Mouse (Mus musculus): Measurements from ENCODE around the gene Tnfsf8.

The Tnfsf8 gene

DNA sequence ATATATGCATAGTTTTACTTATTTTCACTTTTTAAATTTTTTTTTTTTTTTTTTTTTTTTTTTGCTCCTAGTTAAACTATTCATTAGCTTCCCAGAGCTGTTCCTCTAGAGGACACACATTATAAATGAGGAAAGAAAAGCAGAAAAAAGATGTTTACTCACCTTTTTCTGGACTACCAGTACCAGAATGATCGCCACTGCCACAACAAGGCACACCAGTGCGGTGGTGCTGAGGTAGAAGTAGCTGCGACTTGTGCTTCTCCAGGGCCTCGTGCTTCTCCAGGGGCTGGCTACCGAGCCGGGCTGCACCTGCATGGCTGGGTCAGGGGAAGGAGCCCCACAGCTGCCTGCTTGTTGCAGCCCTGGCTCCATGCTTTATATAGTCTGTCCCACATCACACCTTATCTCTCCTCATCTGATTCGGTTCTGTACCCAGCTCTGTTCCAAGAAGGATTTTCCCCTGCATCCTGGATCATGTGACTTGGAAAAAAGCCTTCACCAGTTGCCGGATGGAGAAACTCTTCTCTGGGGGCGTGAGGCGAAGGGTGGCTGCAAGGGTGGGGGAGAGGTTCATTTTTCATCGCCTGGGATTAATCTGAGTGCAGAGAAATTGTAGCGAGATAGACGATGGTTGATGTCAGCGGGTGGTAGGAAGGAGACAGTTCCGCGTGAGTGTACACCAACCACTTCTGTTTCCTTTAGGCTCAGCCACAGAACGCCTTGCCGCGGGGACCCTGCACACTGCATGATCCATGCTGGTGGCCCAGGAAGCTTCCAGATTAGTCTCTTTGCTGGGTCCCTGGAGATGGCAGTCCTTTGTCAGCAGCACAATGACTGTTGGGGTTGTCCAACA lies at the start of gene Tnfsf8:
Tnfsf8 (minus strand) TSS at position 660 of the 853 bp plus-strand sequence.
- no peak for DNase-seq

DNA sequence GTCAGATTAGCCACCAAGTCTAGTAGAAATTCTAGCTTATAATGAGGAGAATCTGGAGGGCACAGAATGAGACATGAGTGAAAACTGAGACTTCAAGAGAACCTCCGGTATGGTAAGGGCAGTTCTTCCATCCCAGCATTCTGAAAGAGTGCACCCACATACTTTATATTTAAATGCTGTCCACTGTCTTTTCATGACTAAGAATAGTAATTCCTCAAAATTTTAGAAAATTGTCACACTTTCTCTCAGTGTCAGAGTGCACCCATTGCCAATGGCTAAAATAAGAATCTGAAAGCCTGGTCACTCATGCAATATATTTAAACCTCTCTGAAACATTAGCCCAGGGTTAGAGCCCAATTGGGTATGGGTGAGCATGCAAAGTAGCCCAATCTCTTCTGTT lies 47.4 kb upstream of the Tnfsf8 start:
- DNase-seq, result no peak

DNA sequence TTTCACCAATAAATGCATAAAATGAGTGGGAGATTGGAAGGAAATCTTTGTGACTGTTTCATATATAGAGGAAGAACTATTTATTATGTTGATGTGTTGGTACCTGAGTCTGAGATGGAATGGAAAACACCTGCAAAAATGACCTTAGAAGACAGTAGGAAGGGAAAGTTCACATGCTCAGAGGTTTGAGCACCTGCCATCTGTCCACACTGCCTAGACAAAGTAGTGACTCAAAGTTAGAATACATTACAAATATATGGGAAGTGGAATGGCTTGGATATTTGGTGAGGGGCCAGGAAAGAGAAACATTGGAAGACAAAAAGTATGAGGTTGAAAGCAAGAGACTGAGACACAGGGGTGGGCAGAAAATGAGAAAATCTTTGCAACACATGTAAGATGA lies 46.3 kb upstream of the Tnfsf8 start:
- DNase-seq, result no peak

DNA sequence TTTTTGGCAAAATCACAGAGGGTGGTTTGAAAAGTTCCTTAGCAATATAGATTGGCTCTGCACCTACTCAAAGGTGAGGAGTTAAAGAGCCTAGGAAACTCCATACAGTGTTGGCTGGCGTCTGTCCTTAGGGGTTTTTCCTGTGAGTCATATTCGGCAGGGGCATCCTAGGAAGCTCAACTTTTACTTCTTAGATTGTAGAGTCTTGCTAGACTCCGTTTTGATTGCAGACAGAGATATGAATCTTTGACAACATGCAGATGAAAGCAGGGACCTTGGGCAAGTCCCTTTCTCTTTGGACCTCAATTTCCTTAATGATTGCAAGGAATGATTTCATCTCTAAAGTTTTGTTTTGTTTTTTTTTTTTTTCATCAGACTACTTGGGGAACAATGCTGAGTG lies 44.9 kb upstream of the Tnfsf8 start:
- no peak for DNase-seq

DNA sequence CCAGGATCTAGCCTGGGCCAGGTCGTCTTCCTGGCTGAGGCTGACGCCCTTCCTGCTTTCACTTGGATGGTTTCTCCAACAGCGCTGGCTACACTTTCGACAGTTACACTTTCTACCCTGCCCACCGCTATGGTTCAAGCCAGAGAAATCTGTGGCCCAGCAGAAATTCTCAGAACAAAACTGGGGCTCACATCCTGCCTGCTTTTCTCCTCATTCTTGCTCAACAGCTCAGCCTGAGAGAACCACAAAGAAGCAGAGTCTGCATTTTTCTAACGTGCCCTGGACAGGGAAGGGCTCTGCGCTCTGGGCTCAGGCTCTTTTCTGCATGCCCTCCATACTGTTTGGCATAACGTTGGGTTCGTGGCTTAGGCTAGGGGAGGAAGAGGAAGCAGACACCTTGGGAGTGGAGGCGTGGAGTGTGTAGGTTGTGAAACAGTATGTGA lies 38.0 kb upstream of the Tnfsf8 start:
- DNase-seq, result no peak

DNA sequence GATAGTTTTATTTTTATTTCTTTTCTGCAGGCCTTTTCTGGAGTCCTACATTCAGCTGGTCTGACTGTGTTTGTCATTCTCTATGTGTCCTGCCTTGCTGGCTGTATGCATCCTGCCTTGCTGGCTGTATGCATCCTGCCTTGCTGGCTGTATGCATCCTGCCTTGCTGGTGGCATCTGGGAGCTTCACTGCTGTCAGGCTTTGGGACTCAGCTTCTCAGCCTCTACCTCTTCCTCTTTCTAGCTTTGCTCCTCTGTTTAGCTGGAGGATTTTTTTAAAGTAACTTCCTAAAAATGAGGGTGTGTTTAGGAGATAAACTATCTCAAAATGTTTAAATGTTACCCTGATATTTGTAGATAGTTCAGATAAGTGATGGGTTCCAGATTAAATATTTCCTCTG lies 36.0 kb upstream of the Tnfsf8 start:
- DNase-seq, result no peak

DNA sequence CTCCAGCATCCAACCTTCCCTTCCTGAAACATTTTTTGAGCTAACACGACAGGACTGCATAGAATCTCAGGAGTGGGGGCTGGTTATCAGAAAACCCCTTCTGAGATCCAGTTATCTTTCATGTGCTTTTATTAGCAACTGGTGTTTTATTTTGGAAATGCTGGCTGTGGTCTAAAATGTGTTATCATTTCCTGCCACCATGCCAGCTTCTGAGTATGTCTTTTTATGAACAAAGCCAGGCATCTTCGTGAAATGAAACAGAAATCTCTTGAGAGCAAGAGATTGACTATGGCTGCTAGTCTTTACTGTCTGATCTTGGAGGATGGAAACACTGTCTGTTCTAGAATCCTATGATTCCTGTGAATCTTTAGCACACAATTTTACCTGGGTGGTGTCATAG lies 25.0 kb upstream of the Tnfsf8 start:
- no peak for DNase-seq

DNA sequence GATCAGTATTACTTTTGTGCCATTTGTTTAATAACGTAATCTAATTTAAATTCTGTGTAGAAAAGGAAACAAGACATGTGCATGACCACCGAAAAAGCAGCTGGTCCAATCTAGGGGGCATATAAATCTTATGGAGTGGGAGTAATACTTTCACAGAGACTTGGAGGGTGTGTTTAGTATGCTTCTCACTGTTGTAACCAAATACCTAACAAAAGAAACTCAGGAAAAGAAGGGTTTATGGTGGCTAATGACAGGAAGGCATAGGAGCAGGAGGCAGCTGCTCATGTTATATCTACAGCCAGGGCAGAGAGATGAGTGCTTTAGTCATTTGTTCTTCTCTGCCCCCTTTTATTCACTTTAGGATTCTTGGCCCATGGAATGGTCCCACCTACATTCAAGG lies 15.6 kb upstream of the Tnfsf8 start:
- no peak for DNase-seq

DNA sequence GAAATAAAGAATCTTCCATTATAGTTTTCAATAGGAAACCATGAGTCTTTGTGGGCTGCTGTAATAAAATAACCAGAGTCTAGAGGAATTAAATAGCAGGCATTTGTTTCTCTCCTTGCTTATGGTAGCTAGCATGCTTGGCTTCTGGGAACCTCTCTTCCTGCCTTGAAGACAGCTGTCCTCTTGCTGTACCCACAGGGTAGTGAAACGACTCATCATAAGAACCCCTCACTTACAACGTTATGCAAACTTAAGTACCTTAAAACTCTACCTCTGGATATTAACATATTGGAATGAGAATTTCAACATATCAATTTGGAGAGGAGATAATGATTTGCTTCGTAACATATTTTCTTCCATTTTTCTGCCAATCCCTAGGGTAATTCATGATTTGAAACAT lies 14.3 kb upstream of the Tnfsf8 start:
- DNase-seq, result no peak

DNA sequence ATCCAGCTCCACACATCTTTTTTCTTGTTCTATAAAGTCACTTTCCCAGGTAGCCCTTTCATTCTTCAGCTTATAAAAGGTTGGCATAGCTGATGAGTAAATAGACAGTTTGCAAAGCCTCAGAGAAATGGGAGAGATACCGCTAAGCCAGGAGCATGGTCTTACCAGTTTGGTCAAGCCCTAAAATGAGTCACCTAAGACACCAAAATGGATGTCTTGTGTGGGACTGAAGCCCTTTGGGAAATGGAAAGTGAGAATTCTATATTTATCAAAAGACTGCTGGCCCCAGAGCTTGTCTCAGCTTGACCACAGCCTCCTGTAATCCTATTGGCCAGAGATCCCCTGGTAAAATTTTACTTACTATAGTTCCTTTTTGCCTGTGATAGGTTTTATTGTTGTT lies 9.5 kb upstream of the Tnfsf8 start:
- no peak for DNase-seq

DNA sequence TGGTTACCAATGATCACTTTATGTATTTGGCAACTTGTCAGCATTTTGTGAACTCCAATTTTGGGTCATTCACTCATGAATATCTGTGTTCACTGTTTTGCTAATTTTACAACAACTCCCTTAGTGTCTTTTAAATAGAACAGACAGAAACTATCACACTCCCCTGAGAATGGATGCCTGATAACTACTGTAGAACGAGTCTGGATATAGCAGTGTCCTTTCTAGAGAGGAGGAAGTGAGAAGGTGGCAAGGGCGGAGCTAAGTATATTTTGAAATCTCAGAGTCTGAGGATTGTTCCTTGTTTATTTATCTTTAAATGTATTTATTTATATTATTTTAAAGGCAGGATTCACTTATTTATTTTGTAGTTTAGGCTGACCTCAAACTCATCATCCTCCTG lies 7.6 kb upstream of the Tnfsf8 start:
- no peak for DNase-seq

DNA sequence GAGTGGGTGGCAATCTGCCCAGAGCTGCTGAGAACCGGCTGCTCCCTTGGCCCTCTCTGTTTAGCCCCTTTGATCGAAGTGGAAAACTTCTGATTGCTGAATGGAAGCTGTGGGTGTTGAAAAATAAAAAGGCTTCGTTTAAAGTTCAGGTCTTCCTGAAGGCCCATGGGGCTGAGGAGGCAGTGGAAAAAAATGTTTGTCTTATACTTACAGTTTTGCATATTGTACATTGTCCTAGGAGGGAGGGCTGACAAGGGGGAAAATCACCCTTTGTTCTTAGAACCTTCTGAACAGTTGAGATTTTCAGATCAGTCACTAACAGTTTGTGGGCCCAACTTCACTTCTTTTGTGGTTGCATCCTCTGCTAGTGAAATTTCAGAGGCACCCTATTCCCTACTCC lies 1.8 kb upstream of the Tnfsf8 start:
- no peak for DNase-seq

DNA sequence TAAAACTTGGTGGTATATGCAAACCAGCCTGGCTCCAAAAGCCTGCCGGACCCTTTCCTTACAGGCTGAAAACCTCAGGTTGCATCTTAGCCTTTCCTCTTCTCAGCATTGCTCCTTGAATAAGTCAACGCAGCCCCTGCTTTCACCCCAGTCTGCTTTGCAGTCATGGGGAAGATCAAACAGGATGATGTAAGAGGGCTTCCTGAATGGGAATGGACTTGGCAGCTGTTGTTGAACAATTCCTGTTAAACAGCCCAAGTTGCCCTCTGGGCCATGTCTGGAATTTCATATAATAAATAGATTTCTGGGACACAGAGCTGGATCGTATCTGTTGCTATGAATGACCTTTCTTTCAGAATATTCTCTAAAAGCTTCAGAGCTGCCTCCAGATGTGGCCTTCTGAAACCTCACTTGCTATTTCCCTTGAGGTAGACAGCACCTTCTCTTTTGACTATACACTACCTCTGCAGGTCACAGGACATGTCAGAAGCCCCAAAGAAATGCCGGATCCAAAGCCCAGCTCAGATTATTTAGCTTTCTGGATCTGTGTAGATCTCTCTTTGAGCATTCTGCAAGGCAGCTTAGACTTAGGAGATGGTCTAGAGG lies 1.0 kb upstream of the Tnfsf8 start:
- DNase-seq, result no peak

DNA sequence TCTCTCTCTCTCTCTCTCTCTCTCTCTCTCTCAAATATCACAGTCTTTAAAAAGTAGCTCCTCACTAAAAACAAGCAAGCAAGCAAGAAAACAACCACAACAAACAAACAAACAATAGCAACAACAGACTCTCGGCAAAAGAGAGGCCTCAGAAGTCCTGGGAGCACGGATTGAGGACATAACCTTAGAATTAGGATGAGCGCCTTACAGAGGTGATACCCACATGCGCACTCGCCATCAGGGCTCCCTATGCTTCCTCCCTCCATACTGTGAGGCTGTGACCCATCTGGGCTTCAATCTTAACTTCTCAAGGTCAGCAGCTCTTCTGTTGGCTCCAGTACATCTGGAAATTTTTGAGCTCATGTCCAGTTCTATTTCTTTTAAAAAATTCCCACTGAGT lies 911 bp downstream of the Tnfsf8 start:
- DNase-seq, result no peak

DNA sequence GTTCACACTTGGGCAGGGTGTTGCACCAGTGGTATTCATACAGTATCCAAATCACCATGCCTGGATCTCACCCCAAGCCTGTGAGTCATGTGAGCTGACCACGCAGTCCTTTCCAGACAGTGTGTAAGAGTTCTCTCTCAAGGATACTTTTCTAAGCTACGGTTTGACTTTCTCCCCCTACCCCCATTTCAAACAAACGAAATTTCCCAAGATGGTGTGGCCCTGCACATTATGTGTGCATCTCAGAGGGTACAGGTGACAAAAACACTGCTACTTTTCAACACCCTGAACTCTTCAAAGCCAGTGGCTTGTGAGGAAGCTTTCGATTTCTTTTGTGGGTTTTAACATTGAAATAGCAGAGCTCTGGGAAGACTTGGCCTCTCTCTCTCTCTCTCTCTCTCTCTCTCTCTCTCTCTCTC lies 1.4 kb downstream of the Tnfsf8 start:
- DNase-seq, result no peak

DNA sequence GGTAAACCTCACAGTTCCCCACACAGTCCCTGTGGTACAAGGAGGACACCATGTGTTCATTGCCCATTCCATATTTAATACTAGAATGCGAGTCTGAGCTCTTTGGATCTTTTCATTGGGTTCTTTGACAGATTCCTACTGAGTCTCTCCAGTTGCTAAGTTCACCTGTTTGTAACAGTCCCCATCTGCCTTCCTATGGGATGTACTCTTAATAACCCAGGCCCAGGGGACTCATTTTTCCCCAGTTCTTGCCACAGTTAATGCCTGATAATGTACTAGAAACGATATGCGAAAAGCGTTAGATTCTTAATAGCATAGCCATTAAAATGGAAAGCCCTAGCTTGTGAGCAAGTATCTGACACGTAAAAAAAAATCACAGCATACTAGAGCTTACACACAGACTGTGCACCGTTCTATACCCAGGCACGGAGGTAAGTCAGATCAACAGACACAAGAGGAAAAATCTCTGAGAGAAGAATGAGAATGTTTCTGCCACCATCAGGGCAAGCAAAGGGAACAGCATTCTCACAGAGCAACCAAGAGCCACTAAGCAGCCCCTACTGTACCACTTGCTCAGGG lies 2.4 kb downstream of the Tnfsf8 start:
- no peak for DNase-seq

DNA sequence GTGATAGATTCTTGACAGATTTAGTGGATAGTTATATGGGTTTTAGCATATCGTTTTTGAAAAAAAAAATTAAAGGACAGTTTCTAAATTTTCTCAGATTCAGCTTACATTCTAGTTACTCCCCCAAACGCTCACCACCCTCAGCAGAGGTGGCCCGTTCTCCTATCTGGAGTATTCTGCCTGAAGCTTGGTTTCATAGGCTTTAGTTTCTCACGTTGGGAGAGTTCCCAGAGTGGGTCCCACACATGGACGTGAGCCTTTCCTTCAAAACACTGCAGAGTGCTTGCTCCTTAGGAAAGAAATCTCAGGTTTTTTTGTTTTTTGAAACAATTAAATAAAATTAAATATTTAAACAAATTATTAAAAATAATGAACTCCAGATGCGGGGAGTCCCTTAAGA lies 4.4 kb downstream of the Tnfsf8 start:
- DNase-seq, result no peak

DNA sequence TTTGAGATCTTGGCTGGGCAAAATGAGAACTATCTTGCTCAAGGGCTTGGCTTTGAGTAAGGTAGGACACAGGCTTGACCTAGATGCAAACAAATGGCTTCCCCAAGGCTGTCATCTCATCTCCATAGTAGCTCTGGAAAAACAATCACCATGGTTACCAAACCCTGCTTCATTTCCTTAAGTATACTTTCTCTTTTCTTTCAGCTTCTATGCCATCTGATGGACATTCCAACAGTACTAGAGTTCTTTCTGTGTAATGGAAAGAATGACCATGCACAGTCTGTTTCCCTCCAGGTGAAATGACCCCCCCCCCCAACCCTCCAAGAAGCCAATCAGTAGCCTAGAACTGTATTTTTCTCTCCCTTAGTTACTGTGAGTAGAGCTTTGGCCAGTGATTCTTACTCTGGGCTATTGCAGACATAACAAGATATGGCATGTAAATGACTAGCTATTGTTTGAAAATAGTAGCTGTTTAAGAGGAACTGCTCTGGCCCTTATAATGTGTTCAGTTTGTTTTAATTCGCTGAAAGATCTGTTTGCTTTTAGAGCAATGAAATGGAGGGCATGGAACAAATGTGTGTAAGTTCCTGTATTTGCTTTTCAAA lies 7.3 kb downstream of the Tnfsf8 start:
- DNase-seq, result no peak

DNA sequence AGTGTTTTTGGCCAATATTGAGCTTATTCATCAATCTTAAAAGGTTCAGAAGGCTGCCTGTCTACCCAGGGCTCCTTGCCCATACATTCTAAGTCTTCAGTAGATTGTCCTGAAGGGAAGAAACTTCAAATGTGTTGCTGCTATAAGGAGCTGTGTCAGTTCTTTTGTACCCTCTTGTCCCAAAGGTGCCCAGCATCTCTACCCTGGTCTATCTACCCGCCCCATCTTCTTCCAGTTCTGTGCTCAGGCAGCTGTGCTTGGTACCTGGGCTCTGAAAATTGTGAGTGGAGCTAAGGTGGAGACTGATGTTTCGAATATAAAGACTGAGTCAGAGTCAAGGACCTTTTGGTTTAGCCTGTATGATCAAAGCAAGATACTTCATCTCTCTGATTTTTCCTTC lies 11.1 kb downstream of the Tnfsf8 start:
- no peak for DNase-seq

DNA sequence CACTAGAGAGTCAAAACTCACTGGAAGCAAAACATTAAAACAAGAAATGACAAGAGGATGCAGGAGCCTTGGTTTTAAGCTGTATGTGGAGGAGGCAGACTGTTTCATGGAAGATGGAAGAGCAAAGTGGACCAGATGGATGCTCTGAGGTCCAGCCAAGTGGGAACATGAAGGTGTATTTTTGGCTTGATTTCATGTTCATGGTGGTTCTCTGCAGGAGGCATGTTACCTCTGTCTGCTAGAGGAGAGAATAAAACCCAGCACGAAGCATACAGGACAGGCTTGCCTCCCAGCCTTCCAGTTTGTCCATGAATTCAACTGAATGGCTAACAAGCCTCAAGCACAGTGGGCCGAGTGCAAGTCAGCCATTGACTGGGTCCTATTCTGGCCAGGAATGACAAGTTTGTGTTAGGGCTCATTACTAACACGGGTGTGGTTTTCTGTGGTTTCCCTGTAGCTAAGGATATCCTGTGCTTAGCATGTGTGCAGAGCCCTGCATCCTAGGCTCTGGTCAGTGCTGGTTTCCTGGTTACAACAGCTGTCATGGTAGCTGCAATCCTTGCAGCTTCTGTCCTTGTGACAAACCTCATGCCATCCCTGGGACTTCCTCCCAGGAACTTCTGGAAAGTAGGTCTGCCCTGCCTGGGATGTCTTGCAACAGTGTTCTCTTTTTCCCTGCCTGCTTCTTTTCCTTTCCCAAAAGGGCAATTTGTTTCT lies 14.1 kb downstream of the Tnfsf8 start:
- peak; percentile 72 for DNase-seq

DNA sequence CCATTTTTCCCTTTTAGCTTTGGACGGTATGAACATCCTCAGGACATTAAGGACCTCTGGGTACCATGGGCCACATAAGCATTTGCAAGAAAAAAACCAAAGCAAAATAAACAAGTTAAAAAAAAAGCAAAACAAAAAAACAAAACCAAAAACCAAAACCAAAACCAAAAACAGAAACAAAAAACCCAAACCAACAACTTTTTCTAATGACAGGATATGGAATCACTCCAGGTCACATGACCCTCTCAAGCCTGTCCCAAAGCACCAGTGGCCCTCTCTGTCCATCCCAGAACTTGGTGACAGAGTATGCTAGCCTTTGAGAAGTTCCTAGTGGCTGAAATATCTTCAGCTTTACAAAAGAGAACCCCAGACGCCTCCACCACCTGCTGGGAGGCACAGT lies 15.4 kb downstream of the Tnfsf8 start:
- DNase-seq, result no peak

DNA sequence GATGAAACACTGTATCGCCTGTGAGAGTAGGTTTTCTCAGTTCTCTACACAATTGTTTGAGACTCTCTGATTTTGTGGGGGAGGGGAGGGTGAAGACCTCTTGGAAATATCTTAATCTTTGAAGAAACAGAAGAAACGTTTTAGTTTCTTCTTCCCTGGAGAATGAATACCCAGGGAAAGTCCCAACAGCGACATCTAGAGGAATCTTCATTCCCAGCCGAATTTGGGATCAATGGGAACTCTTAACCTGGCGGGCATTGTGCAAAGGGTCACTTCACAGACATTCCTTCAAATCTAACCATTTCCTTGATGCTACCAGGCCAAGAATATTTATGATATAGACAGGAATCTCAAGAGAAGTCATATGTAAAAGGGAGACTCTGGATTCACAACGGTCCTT lies 17.2 kb downstream of the Tnfsf8 start:
- DNase-seq, result peak; percentile 28

DNA sequence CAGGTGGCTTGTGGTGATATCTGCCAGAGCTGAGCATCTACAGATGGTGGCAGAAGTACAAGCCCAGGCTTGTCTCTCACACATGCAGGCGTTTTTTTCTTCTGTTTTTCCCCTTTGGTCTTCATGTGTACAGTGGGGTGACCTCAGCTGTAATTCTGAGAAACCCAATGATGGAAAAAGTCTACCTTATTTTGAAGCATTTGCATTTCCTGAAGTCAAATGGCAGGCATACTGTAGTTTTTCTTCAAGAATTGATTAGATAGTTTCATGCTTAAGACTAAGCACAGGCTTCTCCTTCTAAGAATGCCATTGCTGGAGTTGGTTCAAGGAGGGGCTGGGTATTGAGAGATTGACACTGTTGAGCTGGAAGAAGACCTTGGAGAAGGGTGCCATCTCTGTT lies 18.9 kb downstream of the Tnfsf8 start:
- DNase-seq, result no peak

Measured in cerebellum, adult 9-10 months (tissue).